Mouse (Mus musculus) kidney, postnatal 25 days (tissue): ENCODE measurements around the gene Alk.

ENCODE experiments used
- DNase-seq, 2 experiments: peaks; one replicate each; pipeline ENCODE4 v3.0.0; 2021; ENCODE audit warnings: mixed read lengths in 2 of 2

The Alk gene

GRCm38 (mm10) chr17:71868828-71869227 is 735.6 kb downstream of the Alk start:
- no peak for DNase-seq

GRCm38 (mm10) chr17:71867892-71868291 is 736.5 kb downstream of the Alk start:
- no peak for DNase-seq

GRCm38 (mm10) chr17:71865437-71865836 is 739.0 kb downstream of the Alk start:
- peak in 1 of 2 experiments; percentile 25 for DNase-seq

GRCm38 (mm10) chr17:71864039-71864438 is 740.4 kb downstream of the Alk start:
- DNase-seq: no peak

GRCm38 (mm10) chr17:71862895-71863294 is 741.5 kb downstream of the Alk start:
- no peak for DNase-seq

GRCm38 (mm10) chr17:71862184-71862583 is 742.2 kb downstream of the Alk start:
- peak in 1 of 2 experiments; percentile 10 for DNase-seq

GRCm38 (mm10) chr17:71831960-71832359 is 772.5 kb downstream of the Alk start:
- no peak for DNase-seq

DNA sequence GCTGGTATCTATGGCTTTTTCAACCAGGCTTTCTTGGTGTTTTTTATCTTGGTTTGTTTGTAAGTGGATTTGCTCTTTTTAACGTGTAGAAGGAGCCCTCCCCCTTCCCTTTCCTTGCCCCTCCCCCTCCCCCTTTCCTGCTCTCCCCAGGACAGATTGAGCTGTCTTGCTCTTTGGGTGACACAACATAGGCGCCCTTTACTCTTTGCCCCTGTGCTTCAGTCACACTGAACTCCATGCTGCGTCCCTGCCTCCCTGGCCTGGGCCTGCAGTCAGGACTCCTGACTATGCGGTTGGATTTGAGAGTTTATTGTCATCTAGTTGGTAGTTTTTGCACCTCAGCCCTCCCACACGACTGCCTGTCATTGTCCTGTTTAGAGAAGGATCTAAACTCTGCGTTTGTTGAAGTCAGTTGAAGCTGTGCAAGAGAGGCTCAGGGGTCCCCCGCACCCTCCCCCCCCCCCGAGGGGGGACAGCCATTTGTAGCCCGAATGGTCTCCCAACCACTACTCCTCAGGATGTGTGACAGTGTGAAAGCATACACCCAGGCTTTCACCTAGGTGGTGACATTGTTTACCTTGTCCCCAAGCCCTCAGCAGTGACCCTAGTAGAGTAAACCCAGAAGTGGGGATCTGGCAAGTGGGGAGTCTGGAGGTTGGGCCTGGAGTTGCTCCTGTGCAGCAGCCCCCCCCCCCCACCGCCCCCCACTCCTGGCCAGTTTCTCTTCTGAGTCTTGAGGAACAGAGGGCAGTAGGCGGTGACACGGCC is 775.6 kb downstream of the Alk start:
- DNase-seq: peak; percentile 10 to 59

DNA sequence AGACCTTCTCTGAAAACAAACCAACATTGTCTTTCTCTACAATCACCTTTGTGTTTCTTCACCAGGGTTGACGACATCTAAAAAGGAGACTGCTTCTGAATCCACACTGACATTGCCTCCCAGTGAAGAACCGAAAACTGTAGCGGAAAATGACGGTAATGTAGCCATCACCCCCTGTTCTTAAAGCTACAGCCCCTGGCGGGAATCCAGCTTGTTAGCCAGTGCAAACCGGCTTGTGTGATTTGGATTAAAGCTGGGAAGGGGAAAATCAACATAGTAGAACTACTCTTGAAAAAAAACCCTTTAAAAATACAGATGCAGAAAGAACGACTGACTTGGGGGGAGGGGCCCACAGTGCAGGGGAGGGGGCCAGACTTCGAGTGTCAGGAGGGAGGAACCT is 776.8 kb downstream of the Alk start:
- peak; percentile 34 to 37 for DNase-seq

GRCm38 (mm10) chr17:71826603-71827002 is 777.8 kb downstream of the Alk start:
- no peak for DNase-seq

DNA sequence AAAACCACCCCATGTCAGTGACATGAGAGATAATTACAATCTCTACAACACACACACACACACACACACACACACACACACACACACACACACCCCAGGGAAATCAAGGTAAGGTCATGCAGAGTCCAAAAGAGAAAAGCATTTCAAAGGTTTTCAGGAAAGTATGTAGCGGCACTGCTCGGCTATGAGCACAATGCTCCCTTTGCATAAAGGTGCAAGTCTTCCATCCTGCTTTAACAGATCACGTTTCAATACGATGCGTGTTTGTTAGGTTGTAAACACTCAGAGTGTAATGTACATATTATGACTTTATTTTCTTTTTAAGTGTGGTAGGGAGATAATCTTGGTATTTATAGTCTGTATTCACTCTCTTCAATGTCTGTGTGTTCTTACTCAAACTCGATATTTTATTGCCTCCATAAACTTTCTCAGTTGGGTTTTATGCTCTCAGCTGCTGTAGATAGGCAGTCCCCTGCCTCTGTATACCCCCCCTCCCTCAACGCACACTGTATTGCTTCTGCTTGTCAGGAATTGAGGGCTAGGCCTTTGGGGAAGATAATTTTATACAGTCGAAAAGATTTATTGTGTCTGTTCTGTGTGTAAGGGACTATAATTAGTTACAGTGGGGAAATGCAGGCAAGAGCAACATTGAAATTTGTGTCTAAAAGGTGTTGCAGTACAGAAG is 780.7 kb downstream of the Alk start:
- no peak for DNase-seq
